Mouse (Mus musculus): ENCODE results near the gene Arl4c. TPM values are rescaled to one million over a fixed set of nuclear protein-coding genes. Genes with fewer than 3 reads are reported as not detected.
A peak's percentile ranks its signal among the peaks of the same experiment; 100 is the strongest.

Gene Arl4c
- 1.7 and 1.9 TPM in 2 replicates for polyA plus RNA-seq (2014; fragmentation: Nextera tagmentation; extraction: Ambion mirVana)

DNA sequence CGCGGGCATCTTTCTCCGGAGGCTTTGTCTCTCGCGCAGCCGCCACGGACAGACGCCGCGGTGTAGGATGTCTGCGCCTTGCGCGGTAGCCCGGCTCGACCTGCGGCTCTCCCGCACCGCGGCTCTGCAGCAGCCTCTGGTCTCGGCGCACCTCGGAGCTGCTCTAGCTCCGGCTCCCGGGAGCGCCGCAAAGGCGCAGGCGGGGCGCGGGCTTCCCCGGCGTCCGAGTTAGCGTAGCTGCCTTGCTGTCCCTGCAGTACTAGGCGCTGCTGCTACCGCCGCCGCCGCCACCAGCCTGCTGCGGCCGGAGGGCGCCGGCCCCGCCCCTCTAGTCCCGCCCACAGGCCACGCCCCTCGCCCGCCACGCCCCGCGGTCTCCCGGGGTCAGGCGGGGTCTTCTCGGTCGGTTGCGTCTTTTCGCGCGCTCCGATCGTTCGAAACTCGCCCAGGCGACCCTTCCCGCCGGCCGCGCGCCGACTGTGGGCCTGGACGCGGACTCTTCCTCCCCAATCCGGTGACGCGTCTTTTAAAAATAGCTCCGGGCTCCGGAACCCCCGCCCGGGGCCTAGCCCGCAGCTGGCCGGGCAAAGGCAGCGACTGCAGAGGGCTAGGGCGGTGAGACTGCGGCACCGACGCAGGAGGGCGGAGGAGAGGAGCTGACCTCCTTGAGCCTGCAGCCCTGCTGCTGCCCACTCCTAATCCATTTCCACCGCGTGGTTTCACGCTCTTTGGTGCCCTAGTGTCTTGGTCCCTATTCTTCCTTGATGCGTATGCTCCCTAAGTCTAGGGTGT, at the start of gene Arl4c:
TSS of gene Arl4c (minus strand) at position 352 of the 792 bp plus-strand sequence.
- peak within 1 kb of the TSS; percentile 73 for H3K4me3 ChIP-seq (ENCODE audit: low read depth, low read length)
- peak within 1 kb of the TSS; percentile 97 for H3K4me2 ChIP-seq
- H3K36me3 ChIP-seq (ENCODE audit: control insufficient read depth, insufficient read depth, low read length): no peaks in the 10 kb centered on the region
- peak within 1 kb of the TSS; percentile 44; the same call in 1 of the 2 replicates for H3K27ac ChIP-seq (ENCODE audit: low read depth, low read length)
- 1% methylated on average over 89 of the region's 91 CpGs for WGBS
- DNase-seq (ENCODE audit: low spot score) (peak; percentile 87), ATAC-seq (replicated peaks; ENCODE audit: low FRiP score) (peak; percentile 83)
- H3K27me3 ChIP-seq (replicated peaks; ENCODE audit: control insufficient read depth, insufficient read depth, low read length): peaks cover 31% of the 10 kb centered on the region
- no peaks in the 10 kb centered on the region; the same call in 1 of the 2 replicates for H3K4me1 ChIP-seq (replicated peaks; ENCODE audit: control insufficient read depth, insufficient read depth, low read length)
- H3K9me3 ChIP-seq (ENCODE audit: control insufficient read depth, low read length): no peaks in the 10 kb centered on the region
- H3K9ac ChIP-seq (ENCODE audit: low read depth, low read length): peak within 1 kb of the TSS; percentile 64

DNA sequence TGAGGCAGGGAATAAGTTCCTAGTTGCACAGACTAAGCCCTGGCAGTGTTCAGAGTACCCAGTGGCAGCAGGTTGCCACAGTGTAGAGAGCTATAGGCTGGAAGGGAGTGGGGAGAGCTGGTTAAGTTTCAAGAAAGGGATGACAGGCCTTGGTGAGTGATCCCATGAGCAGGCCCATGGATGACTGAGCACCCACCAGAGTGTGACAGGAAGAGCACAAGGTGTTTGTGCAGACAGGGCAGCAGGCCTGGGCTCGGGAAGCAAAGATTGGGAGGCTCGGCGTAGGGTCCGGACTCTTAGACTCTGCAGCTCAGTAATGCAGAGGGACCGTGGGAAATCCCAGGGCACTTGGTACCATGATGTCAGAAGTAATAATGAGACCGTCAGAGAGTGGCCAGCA, 49.3 kb upstream of the Arl4c start:
- Histone ChIP-seq H3K9me3 (ENCODE audit: control insufficient read depth, low read length) (no peaks in the 10 kb centered on the region), H3K36me3 (ENCODE audit: control insufficient read depth, insufficient read depth, low read length) (no peaks in the 10 kb centered on the region), H3K27me3 (replicated peaks; ENCODE audit: control insufficient read depth, insufficient read depth, low read length) (no peaks in the 10 kb centered on the region), H3K9ac (ENCODE audit: low read depth, low read length) (no peak overlapping the region), H3K4me1 (replicated peaks; ENCODE audit: control insufficient read depth, insufficient read depth, low read length) (no peaks in the 10 kb centered on the region), H3K4me3 (ENCODE audit: low read depth, low read length) (no peak overlapping the region), H3K4me2 (no peak overlapping the region), H3K27ac (ENCODE audit: low read depth, low read length) (no peak overlapping the region)
- WGBS: 82% methylated on average over 6 of the region's 6 CpGs
- ATAC-seq (replicated peaks; ENCODE audit: low FRiP score) (no peak), DNase-seq (ENCODE audit: low spot score) (no peak)

DNA sequence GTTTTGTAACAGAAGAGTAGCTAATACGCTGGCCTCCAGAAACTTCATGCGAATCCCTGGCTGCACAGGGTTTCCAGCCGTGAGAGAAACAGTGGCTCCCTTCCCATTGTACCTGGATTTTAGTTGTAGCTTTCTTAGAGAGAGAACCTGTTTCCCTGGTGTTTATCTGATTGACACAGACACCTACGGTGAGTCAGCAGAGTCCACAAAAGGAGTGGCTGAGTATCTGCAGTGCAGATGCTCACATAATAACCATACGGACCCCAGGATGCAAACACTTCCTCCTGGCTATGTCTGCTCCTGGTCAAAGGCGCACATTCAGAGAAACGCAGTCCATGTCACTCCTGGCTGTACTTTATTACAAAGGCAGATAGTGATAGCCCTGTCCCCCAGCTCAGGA, 48.6 kb upstream of the Arl4c start:
- Histone ChIP-seq H3K4me3 (ENCODE audit: low read depth, low read length) (no peak overlapping the region), H3K27me3 (replicated peaks; ENCODE audit: control insufficient read depth, insufficient read depth, low read length) (no peaks in the 10 kb centered on the region), H3K9me3 (ENCODE audit: control insufficient read depth, low read length) (no peaks in the 10 kb centered on the region), H3K4me2 (no peak overlapping the region), H3K27ac (ENCODE audit: low read depth, low read length) (no peak overlapping the region), H3K9ac (ENCODE audit: low read depth, low read length) (no peak overlapping the region), H3K4me1 (replicated peaks; ENCODE audit: control insufficient read depth, insufficient read depth, low read length) (no peaks in the 10 kb centered on the region), H3K36me3 (ENCODE audit: control insufficient read depth, insufficient read depth, low read length) (no peaks in the 10 kb centered on the region)
- DNase-seq (ENCODE audit: low spot score) (no peak), ATAC-seq (replicated peaks; ENCODE audit: low FRiP score) (no peak)
- WGBS: 79% methylated on average over 7 of the region's 7 CpGs

DNA sequence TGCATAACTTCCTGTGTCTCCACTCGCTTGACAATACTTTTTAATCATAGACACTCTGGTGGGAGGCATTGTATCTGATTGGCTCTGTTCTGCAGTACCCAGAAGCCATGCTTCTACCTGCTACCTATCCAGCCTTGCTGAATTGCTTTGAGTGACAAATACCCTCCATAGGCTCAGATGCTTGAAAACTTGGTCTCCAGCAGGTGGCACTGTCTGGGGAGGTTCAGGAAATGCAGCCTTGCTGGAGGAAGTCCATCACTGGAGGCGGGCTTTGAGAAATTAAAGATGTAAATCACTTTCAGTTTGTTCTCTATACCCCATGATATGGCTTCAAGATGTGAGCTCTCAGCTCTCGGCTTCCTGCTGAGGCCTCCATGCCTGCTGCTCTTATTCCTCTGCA, 48.1 kb upstream of the Arl4c start:
- Histone ChIP-seq H3K9ac (ENCODE audit: low read depth, low read length) (no peak overlapping the region), H3K4me1 (replicated peaks; ENCODE audit: control insufficient read depth, insufficient read depth, low read length) (no peaks in the 10 kb centered on the region), H3K9me3 (ENCODE audit: control insufficient read depth, low read length) (no peaks in the 10 kb centered on the region), H3K4me3 (ENCODE audit: low read depth, low read length) (no peak overlapping the region), H3K4me2 (no peak overlapping the region), H3K27me3 (replicated peaks; ENCODE audit: control insufficient read depth, insufficient read depth, low read length) (no peaks in the 10 kb centered on the region), H3K36me3 (ENCODE audit: control insufficient read depth, insufficient read depth, low read length) (no peaks in the 10 kb centered on the region), H3K27ac (ENCODE audit: low read depth, low read length) (no peak overlapping the region)
- DNase-seq (ENCODE audit: low spot score) (no peak), ATAC-seq (replicated peaks; ENCODE audit: low FRiP score) (no peak)
- WGBS: 85% methylated on average over 3 of the region's 3 CpGs

DNA sequence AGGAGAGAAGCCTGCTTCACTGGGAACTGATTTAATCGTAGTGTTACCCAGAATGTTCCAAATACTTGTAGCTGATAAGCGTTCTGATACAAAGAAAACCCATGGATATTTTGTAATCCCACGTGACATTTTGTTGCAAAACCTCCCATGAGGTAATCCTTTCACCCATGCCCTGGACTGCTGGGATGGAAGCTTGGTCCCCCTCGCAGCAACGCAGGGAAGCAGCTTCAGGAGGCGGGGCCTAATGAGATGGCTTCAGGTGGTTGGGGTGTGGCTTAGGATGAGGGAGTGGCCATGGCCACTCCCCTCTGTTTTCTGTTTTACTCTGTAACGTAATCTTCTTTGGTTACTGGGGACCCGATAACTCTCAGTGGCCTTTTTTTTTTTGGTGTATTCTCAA, 47.1 kb upstream of the Arl4c start:
- Histone ChIP-seq H3K4me2 (no peak overlapping the region), H3K4me3 (ENCODE audit: low read depth, low read length) (no peak overlapping the region), H3K27ac (ENCODE audit: low read depth, low read length) (no peak overlapping the region), H3K9me3 (ENCODE audit: control insufficient read depth, low read length) (no peaks in the 10 kb centered on the region), H3K9ac (ENCODE audit: low read depth, low read length) (no peak overlapping the region), H3K36me3 (ENCODE audit: control insufficient read depth, insufficient read depth, low read length) (no peaks in the 10 kb centered on the region), H3K4me1 (replicated peaks; ENCODE audit: control insufficient read depth, insufficient read depth, low read length) (no peaks in the 10 kb centered on the region), H3K27me3 (replicated peaks; ENCODE audit: control insufficient read depth, insufficient read depth, low read length) (no peaks in the 10 kb centered on the region)
- no peak for ATAC-seq (replicated peaks; ENCODE audit: low FRiP score)
- WGBS: 67% methylated on average over 8 of the region's 8 CpGs
- no peak for DNase-seq (ENCODE audit: low spot score)

DNA sequence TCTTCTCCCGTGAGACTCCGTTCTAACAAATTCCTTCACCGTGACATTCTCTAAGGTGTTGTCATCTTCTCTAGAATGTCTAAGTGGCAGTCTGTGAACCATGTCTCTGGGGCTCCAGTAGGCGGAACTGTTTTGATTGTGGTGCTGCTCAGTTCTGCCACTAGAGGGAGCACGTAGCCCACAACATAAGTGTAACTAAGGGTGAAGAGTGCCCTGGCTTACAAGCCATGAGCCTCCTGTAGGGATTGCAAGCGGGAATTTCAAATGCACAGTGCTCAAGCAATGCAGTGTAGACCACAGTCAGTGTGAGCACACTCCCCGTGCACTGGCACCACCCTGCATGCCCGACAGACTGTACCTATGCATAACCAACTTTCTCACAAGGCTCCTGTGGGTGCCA, 43.2 kb upstream of the Arl4c start:
- WGBS: 10% methylated on average over 8 of the region's 8 CpGs
- Histone ChIP-seq H3K9me3 (ENCODE audit: control insufficient read depth, low read length) (no peaks in the 10 kb centered on the region), H3K4me1 (replicated peaks; ENCODE audit: control insufficient read depth, insufficient read depth, low read length) (no peaks in the 10 kb centered on the region), H3K4me3 (ENCODE audit: low read depth, low read length) (no peak overlapping the region), H3K27me3 (replicated peaks; ENCODE audit: control insufficient read depth, insufficient read depth, low read length) (no peaks in the 10 kb centered on the region), H3K9ac (ENCODE audit: low read depth, low read length) (no peak overlapping the region), H3K36me3 (ENCODE audit: control insufficient read depth, insufficient read depth, low read length) (no peaks in the 10 kb centered on the region), H3K4me2 (no peak overlapping the region), H3K27ac (ENCODE audit: low read depth, low read length) (no peak overlapping the region)
- DNase-seq (ENCODE audit: low spot score) (peak; percentile 71), ATAC-seq (replicated peaks; ENCODE audit: low FRiP score) (peak; percentile 36; the same call in 1 of the 2 replicates)

DNA sequence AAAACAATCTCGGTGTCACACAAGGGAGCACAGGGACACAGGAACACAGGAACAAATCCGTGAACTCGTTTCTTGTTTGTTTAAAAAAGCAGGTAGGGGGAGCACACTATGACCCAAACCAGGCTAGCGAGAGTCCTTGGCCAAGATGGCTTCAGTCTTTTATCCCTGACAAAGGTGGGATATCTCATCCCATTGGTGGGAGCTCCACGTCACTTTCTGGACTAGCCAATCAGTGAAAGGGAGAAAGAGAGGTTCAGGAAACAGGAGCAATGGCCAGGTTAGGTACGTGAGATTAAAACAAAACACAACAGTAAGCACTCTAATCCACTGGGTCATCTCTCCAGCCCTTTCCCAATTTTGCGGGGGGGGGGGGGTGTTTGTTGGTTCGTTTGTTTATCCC, 42.2 kb upstream of the Arl4c start:
- H3K9ac ChIP-seq (ENCODE audit: low read depth, low read length): no peak overlapping the region
- ATAC-seq (replicated peaks; ENCODE audit: low FRiP score) (no peak), DNase-seq (ENCODE audit: low spot score) (no peak)
- H3K27ac ChIP-seq (ENCODE audit: low read depth, low read length): no peak overlapping the region
- no peak overlapping the region for H3K4me3 ChIP-seq (ENCODE audit: low read depth, low read length)
- no peaks in the 10 kb centered on the region for H3K27me3 ChIP-seq (replicated peaks; ENCODE audit: control insufficient read depth, insufficient read depth, low read length)
- 72% methylated on average over 8 of the region's 8 CpGs for WGBS
- H3K4me1 ChIP-seq (replicated peaks; ENCODE audit: control insufficient read depth, insufficient read depth, low read length): no peaks in the 10 kb centered on the region
- H3K4me2 ChIP-seq: no peak overlapping the region
- H3K9me3 ChIP-seq (ENCODE audit: control insufficient read depth, low read length): no peaks in the 10 kb centered on the region
- H3K36me3 ChIP-seq (ENCODE audit: control insufficient read depth, insufficient read depth, low read length): no peaks in the 10 kb centered on the region

DNA sequence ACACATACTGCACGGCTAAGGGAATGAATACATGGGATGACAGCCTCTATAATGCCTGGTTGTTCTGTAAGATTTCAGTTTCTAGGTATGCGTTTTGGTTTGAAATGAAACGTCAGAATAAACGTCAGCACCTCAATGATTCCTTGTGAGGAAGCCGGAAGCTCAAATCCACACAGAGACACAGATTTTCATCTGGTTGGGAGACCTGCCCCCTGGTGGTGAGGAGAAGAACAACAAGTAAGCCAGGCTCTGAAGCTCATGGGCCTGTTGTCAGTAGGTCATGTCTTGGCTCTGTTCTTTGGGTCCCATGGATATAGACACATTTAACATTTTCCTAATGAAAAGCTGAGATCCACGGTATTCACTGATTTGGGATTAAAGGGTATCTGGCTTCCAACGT, 40.4 kb upstream of the Arl4c start:
- 50% methylated on average over 7 of the region's 7 CpGs for WGBS
- Histone ChIP-seq H3K4me1 (replicated peaks; ENCODE audit: control insufficient read depth, insufficient read depth, low read length) (no peaks in the 10 kb centered on the region), H3K9ac (ENCODE audit: low read depth, low read length) (no peak overlapping the region), H3K4me3 (ENCODE audit: low read depth, low read length) (no peak overlapping the region), H3K4me2 (no peak overlapping the region), H3K36me3 (ENCODE audit: control insufficient read depth, insufficient read depth, low read length) (no peaks in the 10 kb centered on the region), H3K9me3 (ENCODE audit: control insufficient read depth, low read length) (no peaks in the 10 kb centered on the region), H3K27me3 (replicated peaks; ENCODE audit: control insufficient read depth, insufficient read depth, low read length) (no peaks in the 10 kb centered on the region), H3K27ac (ENCODE audit: low read depth, low read length) (no peak overlapping the region)
- ATAC-seq (replicated peaks; ENCODE audit: low FRiP score) (no peak), DNase-seq (ENCODE audit: low spot score) (no peak)

DNA sequence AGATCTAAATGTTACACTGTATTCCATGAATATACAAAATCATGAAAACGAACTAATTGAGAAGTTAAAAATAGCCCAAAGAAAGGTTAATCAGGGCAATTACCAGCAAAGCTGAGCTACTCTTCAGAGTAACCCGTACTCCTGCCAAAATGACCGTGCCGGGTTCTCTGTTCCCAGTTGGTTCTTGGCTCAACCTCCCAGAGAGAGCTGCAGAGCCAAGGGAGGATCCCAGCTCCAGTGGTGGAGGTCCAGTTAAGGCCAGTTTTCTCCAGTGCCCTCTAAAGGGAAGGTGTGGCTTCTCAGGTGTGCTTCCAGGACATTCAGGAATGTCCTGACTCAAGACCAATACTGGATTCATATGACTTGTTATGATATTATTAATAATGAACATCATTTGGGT, 37.5 kb upstream of the Arl4c start:
- H3K4me3 ChIP-seq (ENCODE audit: low read depth, low read length): no peak overlapping the region
- WGBS: 82% methylated on average over 4 of the region's 4 CpGs
- H3K36me3 ChIP-seq (ENCODE audit: control insufficient read depth, insufficient read depth, low read length): no peaks in the 10 kb centered on the region
- no peaks in the 10 kb centered on the region for H3K4me1 ChIP-seq (replicated peaks; ENCODE audit: control insufficient read depth, insufficient read depth, low read length)
- no peak overlapping the region for H3K9ac ChIP-seq (ENCODE audit: low read depth, low read length)
- H3K27me3 ChIP-seq (replicated peaks; ENCODE audit: control insufficient read depth, insufficient read depth, low read length): no peaks in the 10 kb centered on the region
- no peaks in the 10 kb centered on the region for H3K9me3 ChIP-seq (ENCODE audit: control insufficient read depth, low read length)
- DNase-seq (ENCODE audit: low spot score) (no peak), ATAC-seq (replicated peaks; ENCODE audit: low FRiP score) (no peak)
- no peak overlapping the region for H3K27ac ChIP-seq (ENCODE audit: low read depth, low read length)
- H3K4me2 ChIP-seq: no peak overlapping the region
